Mouse (Mus musculus): ENCODE results near the gene Vcl.

- TF ChIP-seq EP300 (IDR thresholded peaks at IDR 0.05; ENCODE audit: insufficient read depth, low read depth, low read length) = no peak
- no peak for TF ChIP-seq CTCF (IDR thresholded peaks at IDR 0.05)
Observed at GRCm38 (mm10) chr14:21039077-21039476, 109.9 kb downstream of the Vcl start.

Data from heart, adult 2 months (tissue).